Mouse (Mus musculus) cortical plate, adult 2 months (tissue): ENCODE results near the gene Il19. TPM values are rescaled to one million over a fixed set of nuclear protein-coding genes. Genes with fewer than 3 reads are reported as not detected.

ENCODE experiments used
- H3K27ac ChIP-seq: fragments of 200-500 bp; 2 replicates; pipeline ENCODE4 v1.5.1; 2012; ENCODE audit warnings: low read length, control low read depth, inconsistent platforms; ENCODE audit not compliant: insufficient read depth
- H3K4me1 ChIP-seq: fragments of 200-500 bp; 2 replicates; pipeline ENCODE4 v1.6.1; 2011; ENCODE audit warnings: low read length; ENCODE audit not compliant: control insufficient read depth, insufficient read depth
- H3K4me3 ChIP-seq: fragments of 200-500 bp; 2 replicates; pipeline ENCODE4 v1.5.1; 2011; ENCODE audit warnings: mild to moderate bottlenecking, low read length, control low read depth; ENCODE audit not compliant: insufficient read depth
- CTCF ChIP-seq: fragments of 200-500 bp; IDR thresholded peaks from 2 replicates; pipeline ENCODE4 v1.5.1; 2011; ENCODE audit warnings: mild to moderate bottlenecking, control low read depth, low read length; ENCODE audit not compliant: insufficient read depth; ENCODE audit errors: extremely low read depth
- POLR2A ChIP-seq: fragments of 200-500 bp; IDR thresholded peaks from 2 replicates; pipeline ENCODE4 v1.6.1; 2011; ENCODE audit warnings: mild to moderate bottlenecking, low read length, control low read depth; ENCODE audit not compliant: insufficient read depth; ENCODE audit errors: extremely low read depth
- polyA plus RNA-seq: library from polyadenylated mRNA; depleted of rRNA; stranded (reverse); fragments of >200 nt; gene quantifications from 2 replicates; pipeline ENCODE4 v1.2.3, GENCODE M21; 2012; rRNA removed

The Il19 gene
- polyA plus RNA-seq = not detected in 2 replicates

DNA sequence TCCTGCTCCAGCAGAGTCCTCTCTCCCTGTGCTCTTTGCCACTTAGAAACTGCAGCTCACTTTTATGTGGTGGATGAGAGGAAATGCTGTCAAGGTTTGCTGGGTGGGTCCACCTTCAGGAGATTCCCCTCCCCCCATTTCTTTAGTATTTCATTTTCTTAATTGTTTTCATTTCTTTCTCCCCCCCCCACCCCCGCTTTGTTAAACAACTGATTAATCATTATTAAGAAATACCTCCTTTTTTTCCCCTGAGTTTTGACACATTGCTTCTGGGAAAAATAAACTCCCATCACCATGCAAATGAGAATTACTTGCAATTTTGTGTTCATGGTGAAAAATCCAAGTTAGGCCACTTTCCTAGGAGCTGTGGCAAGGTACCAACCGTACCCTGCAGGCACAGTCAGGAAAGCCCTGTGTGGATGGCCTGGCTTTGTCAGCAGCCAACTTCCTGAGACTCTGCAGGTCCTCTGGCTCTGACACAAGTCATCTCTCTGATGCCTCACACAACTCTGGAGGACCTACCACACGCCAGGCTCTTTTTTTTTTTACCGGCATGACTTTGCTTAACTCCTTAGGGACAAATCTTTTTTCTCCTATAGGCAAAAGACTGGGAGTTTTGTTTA, at the start of gene Il19:
TSS of gene Il19 (minus strand) at position 51 of the 623 bp plus-strand sequence.
- H3K27ac ChIP-seq = no peak within 1 kb of the TSS
- TF ChIP-seq CTCF = no peak
- TF ChIP-seq POLR2A = no peak
- H3K4me1 ChIP-seq = no peaks in the 10 kb centered on the region
- no peak within 1 kb of the TSS for H3K4me3 ChIP-seq

DNA sequence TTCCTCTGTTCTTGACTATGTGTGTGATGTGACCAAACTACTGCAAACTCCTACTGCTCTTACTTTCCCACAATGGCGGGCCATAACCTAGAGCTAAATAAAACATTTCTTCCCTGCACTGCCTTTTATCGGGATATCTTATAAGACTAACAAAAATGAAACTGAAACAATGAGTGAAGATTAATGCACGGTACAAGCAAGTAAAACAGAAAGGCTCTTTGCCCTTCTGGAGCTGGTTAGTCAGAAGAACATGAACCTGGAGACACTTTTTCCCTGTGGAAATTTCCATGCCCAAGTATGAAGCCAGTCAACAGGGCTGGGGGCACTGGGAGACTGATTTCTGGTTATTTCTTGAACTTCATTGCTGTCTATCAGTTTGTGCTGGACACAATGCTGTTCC, 49.4 kb upstream of the Il19 start:
- H3K27ac ChIP-seq = no peak overlapping the region
- no peaks in the 10 kb centered on the region for H3K4me1 ChIP-seq
- TF ChIP-seq POLR2A (no peak), CTCF (no peak)
- H3K4me3 ChIP-seq = no peak overlapping the region

DNA sequence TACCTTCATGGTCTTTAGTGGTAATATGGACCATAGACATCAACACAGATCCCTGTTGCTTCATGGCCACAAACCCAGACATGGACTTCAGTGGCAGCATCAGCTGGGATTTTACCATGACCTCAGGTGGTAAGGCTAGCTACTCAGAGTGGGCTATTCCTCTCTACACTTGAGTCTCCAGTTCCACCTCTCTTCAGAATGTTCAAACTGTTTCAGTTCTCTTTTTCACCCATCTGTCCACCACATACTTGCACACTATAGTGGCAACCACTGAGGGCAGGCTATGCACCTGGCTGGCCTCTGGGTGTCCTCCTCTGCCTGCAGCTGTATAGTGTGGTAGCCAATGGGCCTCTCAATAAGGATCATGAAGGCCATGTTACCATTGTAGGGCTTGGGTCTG, 47.5 kb upstream of the Il19 start:
- H3K27ac ChIP-seq = no peak overlapping the region
- TF ChIP-seq POLR2A (no peak), CTCF (no peak)
- H3K4me1 ChIP-seq = no peaks in the 10 kb centered on the region
- no peak overlapping the region for H3K4me3 ChIP-seq

DNA sequence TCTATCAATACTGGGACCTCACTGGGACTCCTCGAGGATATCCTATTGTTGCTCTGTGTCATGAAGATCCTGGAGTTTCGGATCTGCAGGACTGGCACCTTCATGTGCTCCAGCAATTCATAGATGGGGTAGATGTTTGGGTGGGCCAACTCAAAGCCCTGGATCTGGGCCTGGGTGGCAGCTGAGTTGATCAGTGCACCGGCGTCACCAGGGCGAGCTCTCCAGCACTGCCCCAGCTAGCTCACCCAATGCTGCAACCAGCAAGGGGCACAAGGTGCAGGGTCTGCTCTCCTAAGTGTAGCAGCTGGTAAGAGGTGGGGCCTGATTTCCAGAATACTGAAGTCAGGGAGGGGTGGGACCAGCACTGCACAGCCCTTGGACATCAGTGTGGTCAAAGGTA, 47.1 kb upstream of the Il19 start:
- Histone ChIP-seq H3K4me1 (no peaks in the 10 kb centered on the region), H3K4me3 (no peak overlapping the region), H3K27ac (no peak overlapping the region)
- no peak for TF ChIP-seq POLR2A

DNA sequence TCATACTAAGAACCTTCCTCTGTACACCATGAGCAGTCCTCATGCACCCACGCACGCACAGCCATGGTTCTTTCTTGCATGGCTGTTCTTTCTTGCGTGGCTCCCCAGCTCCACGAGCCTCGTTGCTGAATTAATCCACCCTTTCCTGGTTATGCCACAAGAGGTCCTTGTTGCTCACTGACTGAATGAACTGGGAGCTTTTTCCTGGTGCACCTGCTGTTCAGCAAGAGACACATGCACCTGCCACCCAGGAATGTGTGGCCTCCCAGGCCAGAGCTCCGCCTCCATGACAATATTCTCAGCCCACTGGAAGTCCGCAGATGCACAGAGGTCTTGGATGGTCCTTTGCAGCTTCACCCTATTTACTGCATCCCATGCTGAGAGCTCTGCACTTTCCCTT, 44.5 kb upstream of the Il19 start:
- no peaks in the 10 kb centered on the region for H3K4me1 ChIP-seq
- H3K4me3 ChIP-seq = no peak overlapping the region
- no peak overlapping the region for H3K27ac ChIP-seq
- TF ChIP-seq CTCF (peak; percentile 35; the same call in 1 of the 2 replicates), POLR2A (no peak)

DNA sequence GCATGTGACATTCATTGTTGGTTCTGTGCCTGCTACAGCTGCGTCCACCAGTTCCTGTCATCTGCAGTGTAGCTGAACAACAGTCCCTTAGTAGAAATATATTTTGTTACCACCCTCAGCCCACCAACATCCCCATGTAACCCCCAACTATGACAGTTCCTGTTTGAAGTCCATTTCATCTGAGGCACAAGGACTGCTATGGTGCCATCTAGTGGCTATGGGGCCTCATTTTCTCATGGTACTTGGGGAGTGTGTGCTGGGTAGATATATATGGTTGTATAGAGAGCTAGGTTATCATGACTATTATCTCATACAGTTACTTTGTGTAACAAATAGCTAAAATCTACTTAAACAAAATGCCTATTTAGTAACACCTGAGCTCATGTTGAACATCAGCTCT, 39.5 kb upstream of the Il19 start:
- no peak for TF ChIP-seq POLR2A
- TF ChIP-seq CTCF = peak; percentile 70
- no peaks in the 10 kb centered on the region for H3K4me1 ChIP-seq
- H3K27ac ChIP-seq = no peak overlapping the region
- H3K4me3 ChIP-seq = no peak overlapping the region

DNA sequence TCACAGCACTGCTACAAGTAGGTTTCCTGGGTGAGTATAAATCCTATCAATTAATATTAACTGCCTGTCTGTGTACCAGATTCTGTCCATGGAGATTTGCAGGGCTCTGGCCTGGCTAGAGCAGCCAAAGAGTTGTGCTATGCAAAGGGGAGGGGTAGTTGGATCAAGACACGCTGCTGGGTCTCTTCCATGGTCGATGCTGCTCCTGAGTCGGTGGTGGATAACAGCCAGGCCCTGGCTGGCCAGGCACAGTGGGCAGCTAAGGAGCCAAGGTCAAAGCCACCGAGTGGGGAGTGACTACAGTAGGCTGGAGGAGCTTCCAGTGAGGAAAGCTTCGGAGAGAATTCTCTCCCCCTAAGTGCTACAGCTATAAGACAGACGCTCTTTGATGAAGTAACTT, 24.0 kb upstream of the Il19 start:
- H3K4me3 ChIP-seq = no peak overlapping the region
- no peaks in the 10 kb centered on the region for H3K4me1 ChIP-seq
- TF ChIP-seq POLR2A (no peak), CTCF (no peak)

DNA sequence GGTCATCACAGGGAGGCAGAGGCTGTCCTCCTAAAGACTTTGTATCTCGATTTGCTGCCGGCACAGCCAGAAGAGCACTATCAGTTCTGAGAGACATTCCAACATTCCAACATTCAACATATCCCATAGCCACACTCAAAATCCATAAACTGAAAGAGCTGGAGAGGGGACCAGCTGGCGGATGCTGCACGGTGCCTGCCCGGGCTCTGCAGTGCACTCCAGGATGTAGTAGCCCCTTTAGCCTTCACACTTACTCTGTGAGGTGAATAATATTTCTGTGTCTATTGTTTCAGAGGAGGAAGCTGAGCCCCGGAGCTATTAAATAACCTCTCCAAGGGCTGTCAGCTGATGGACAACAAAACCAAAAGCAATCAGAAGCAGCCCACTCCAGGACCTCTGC, 7.0 kb upstream of the Il19 start:
- Histone ChIP-seq H3K27ac (no peak overlapping the region), H3K4me3 (no peak overlapping the region), H3K4me1 (no peaks in the 10 kb centered on the region)
- TF ChIP-seq CTCF = no peak
- no peak for TF ChIP-seq POLR2A

More for the DNA sequence above, 24.0 kb upstream of the Il19 start:
- no peak overlapping the region for H3K27ac ChIP-seq

DNA sequence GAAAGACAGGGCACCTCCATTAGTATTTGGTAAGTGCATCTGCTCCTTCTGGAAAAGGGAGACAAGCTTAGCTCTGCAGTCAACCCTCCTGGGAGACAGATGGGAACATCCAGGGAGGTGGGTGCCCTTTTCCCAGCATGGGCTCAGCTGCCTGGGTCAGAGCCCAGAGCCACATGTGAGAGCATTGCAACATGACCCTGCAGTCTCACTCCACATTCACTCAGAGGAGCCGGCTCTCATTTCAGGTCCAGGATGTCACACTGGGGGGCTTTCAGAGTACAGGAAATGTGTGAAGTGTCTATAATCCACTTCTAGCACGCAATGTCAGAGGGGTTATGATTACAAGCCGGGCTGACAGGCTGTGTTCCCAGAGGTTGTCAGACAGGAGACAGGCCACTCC, 1.9 kb upstream of the Il19 start:
- Histone ChIP-seq H3K27ac (no peak overlapping the region), H3K4me3 (no peak overlapping the region), H3K4me1 (no peaks in the 10 kb centered on the region)
- TF ChIP-seq POLR2A = no peak
- TF ChIP-seq CTCF = no peak

DNA sequence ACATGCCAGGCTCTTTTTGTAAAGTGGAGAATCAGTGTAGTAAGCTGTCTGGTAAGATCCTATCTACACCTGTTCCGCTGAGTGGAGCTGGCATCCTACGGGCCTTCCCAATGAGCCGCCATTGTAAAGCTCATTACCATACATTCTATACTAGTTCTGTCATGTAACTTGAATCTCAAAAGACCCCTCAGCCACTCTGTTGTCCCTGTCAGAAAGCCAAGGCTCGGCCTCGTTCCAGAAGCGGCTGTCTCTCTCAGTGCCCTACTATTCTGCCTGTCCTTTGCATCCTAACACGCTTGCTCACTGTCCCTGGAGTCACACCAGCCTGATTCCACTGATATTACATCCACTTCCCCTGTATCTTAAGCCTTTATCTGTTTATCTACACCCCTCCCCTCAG, 1.7 kb downstream of the Il19 start:
- no peak overlapping the region for H3K4me3 ChIP-seq
- H3K27ac ChIP-seq = no peak overlapping the region
- no peaks in the 10 kb centered on the region for H3K4me1 ChIP-seq
- TF ChIP-seq POLR2A (no peak), CTCF (no peak)
